Mouse (Mus musculus): Measurements from ENCODE around the gene 4930590J08Rik. TPM values are rescaled to one million over a fixed set of nuclear protein-coding genes. Genes with fewer than 3 reads are reported as not detected.

4930590J08Rik gene
- total RNA-seq, 2 experiments from 2014 or later, result 1.9 to 2.3 TPM

- DNase-seq (ENCODE audit: extremely low spot score in 1 of 2, low spot score in 1 of 2), result no peak
Measured at GRCm38 (mm10) chr6:91960028-91960811, 57.6 kb downstream of the 4930590J08Rik start.

- DNase-seq (ENCODE audit: extremely low spot score in 1 of 2, low spot score in 1 of 2), result no peak
Measured at GRCm38 (mm10) chr6:91963429-91963828, 60.8 kb downstream of the 4930590J08Rik start.

GRCm38 (mm10) chr6:91965060-91965459 is 62.5 kb downstream of the 4930590J08Rik start:
- DNase-seq (ENCODE audit: extremely low spot score in 1 of 2, low spot score in 1 of 2), result no peak

- DNase-seq (ENCODE audit: extremely low spot score in 1 of 2, low spot score in 1 of 2), result no peak
Measured at GRCm38 (mm10) chr6:91966006-91966405, 63.4 kb downstream of the 4930590J08Rik start.

- no peak for DNase-seq (ENCODE audit: extremely low spot score in 1 of 2, low spot score in 1 of 2)
Measured at GRCm38 (mm10) chr6:91972201-91972646, 69.6 kb downstream of the 4930590J08Rik start.

GRCm38 (mm10) chr6:91973972-91974371 is 71.4 kb downstream of the 4930590J08Rik start:
- no peak for DNase-seq (ENCODE audit: extremely low spot score in 1 of 2, low spot score in 1 of 2)

GRCm38 (mm10) chr6:91978371-91979300 is 76.0 kb downstream of the 4930590J08Rik start, which contains the start of gene Fgd5:
Gene Fgd5 (plus strand): TSS chr6:91978878.
- DNase-seq (ENCODE audit: extremely low spot score in 1 of 2, low spot score in 1 of 2), result no peak

- no peak for DNase-seq (ENCODE audit: extremely low spot score in 1 of 2, low spot score in 1 of 2)
Measured at GRCm38 (mm10) chr6:91979301-91979996, 76.8 kb downstream of the 4930590J08Rik start.

GRCm38 (mm10) chr6:91980011-91980410 is 77.4 kb downstream of the 4930590J08Rik start:
- no peak for DNase-seq (ENCODE audit: extremely low spot score in 1 of 2, low spot score in 1 of 2)

GRCm38 (mm10) chr6:91990101-91990500 is 87.5 kb downstream of the 4930590J08Rik start:
- no peak for DNase-seq (ENCODE audit: extremely low spot score in 1 of 2, low spot score in 1 of 2)

- no peak for DNase-seq (ENCODE audit: extremely low spot score in 1 of 2, low spot score in 1 of 2)
Measured at GRCm38 (mm10) chr6:91992823-91993222, 90.2 kb downstream of the 4930590J08Rik start.

GRCm38 (mm10) chr6:91993795-91994505 is 91.3 kb downstream of the 4930590J08Rik start:
- no peak for DNase-seq (ENCODE audit: extremely low spot score in 1 of 2, low spot score in 1 of 2)

GRCm38 (mm10) chr6:91996072-91996471 is 93.5 kb downstream of the 4930590J08Rik start:
- DNase-seq (ENCODE audit: extremely low spot score in 1 of 2, low spot score in 1 of 2), result no peak

Other genes with a start within 250 kb of the 4930590J08Rik start
- 100 to 1,000 TPM; 104 to 168 TPM for gene Slc6a6, start 218.8 kb upstream of the 4930590J08Rik start, total RNA-seq (2021)
- gene Grip2, start 75.6 kb upstream of the 4930590J08Rik start, total RNA-seq (2021), result 1 to 10 TPM; 8.0 to 8.7 TPM
- 10 to 100 TPM; 20.9 to 22.4 TPM for gene Ccdc174, start 24.8 kb upstream of the 4930590J08Rik start, total RNA-seq (2021)
- gene Fgd5, start 76.1 kb downstream of the 4930590J08Rik start, total RNA-seq (2021), result 1 to 10 TPM; 5.3 to 5.5 TPM
- gene Nr2c2, start 188.6 kb downstream of the 4930590J08Rik start, total RNA-seq (2021), result 10 to 100 TPM; 84.3 to 90.7 TPM

All from layer of hippocampus, postnatal 25 days (tissue).